8 mouse cellular contexts compared by ENCODE assay signal in the genomic region with DNA sequence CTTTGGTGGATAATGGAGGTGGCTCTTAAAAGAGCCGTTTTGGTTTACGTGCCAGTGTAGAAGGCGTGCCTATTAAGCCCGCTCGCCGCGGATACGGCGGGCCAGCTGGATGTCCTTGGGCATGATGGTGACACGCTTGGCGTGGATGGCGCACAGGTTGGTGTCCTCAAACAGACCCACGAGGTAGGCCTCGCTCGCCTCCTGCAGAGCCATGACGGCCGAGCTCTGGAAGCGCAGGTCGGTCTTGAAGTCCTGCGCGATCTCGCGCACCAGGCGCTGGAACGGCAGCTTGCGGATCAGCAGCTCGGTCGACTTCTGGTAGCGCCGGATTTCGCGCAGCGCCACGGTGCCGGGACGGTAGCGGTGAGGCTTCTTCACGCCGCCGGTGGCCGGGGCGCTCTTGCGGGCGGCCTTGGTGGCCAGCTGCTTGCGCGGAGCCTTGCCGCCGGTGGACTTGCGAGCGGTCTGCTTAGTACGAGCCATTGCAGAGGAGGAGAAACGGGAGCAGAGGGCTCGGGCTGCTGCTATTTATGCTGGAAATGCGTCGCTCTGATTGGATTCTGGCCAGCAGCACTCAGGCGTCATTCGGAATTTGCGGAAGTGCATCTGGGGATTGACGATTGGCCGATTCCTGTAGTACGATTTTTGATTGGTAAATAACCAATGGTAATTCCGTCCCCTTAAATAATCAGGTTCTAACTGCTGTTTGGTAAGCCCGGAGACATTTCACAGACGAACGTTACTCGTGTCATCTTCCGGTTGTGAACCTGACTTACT. TPM values are rescaled to one million over a fixed set of nuclear protein-coding genes. Genes with fewer than 3 reads are reported as not detected.
A peak's percentile ranks its signal among the peaks of the same experiment; 100 is the strongest.
DNase-seq lines count a peak whose midpoint lies in the region; ATAC-seq and TF ChIP-seq lines count a peak whose summit lies in the region.
"Not testable (repeated sequence)": the region's sequence is repeated elsewhere in the genome, so short reads cannot be mapped to it uniquely, and the experiment has no call there.

A gene (minus strand): TSS at position 487 of the 777 bp plus-strand sequence.

- not testable (repeated sequence) for H3K36me3 ChIP-seq in E14TG2a.4 (ENCODE audit: insufficient read depth, low read length); forebrain, embryonic 13.5 days (ENCODE audit: poor library complexity, severe bottlenecking); liver, postnatal 0 days (replicated peaks; ENCODE audit: insufficient read depth, low read length); neural tube, embryonic 14.5 days (ENCODE audit: control insufficient read depth, insufficient read depth, low read length)

- TF ChIP-seq EP300 in liver, postnatal 0 days (IDR thresholded peaks at IDR 0.05; ENCODE audit: low read depth): peak; percentile 80; the same call in 1 of the 2 replicates

- H3K4me2 ChIP-seq in forebrain, embryonic 13.5 days: peak within 1 kb of the TSS; percentile 70
- peak within 1 kb of the TSS; percentile 83 for H3K4me2 ChIP-seq in liver, postnatal 0 days (ENCODE audit: low read depth, low read length)
- H3K4me2 ChIP-seq in neural tube, embryonic 14.5 days (ENCODE audit: low read depth, low read length): peak within 1 kb of the TSS; percentile 84

- not testable (repeated sequence) for H3K27me3 ChIP-seq in E14TG2a.4 (ENCODE audit: insufficient read depth, low read length); forebrain, embryonic 13.5 days; liver, postnatal 0 days (ENCODE audit: insufficient read depth, low read length); neural tube, embryonic 14.5 days (ENCODE audit: control insufficient read depth, insufficient read depth, low read length)

- DNase-seq in heart, postnatal 10 days: peak; percentile 96
- DNase-seq in large intestine, adult 2 months (ENCODE audit: low read depth, low spot score): peak; percentile 91
- DNase-seq in liver, postnatal 0 days: peak; percentile 95
- peak; percentile 92 for DNase-seq in testis, postnatal 10 days (ENCODE audit: low spot score)

- peak within 1 kb of the TSS; percentile 75 for H3K9ac ChIP-seq in forebrain, embryonic 13.5 days
- peak within 1 kb of the TSS; percentile 72 for H3K9ac ChIP-seq in liver, postnatal 0 days (replicated peaks)
- peak within 1 kb of the TSS; percentile 61 for H3K9ac ChIP-seq in neural tube, embryonic 14.5 days (replicated peaks; ENCODE audit: low read depth, low read length)

- peaks cover 21% of the 10 kb centered on the region for H3K4me1 ChIP-seq in E14TG2a.4 (replicated peaks; ENCODE audit: low read depth, low read length)
- not testable (repeated sequence) for H3K4me1 ChIP-seq in forebrain, embryonic 13.5 days; liver, postnatal 0 days (ENCODE audit: insufficient read depth); neural tube, embryonic 14.5 days (ENCODE audit: control insufficient read depth, insufficient read depth, low read length)

- ATAC-seq in cerebellum, adult (ENCODE audit: insufficient number of reproducible peaks, low FRiP score, low TSS enrichment): peak; percentile 93
- ATAC-seq in forebrain, embryonic 13.5 days: peak; percentile 94
- peak; percentile 91 for ATAC-seq in liver, postnatal 0 days
- peak; percentile 96 for ATAC-seq in neural tube, embryonic 14.5 days (ENCODE audit: low read depth)

- intact Hi-C loops in heart, postnatal 10 days (cut with DNase I): not testable (repeated sequence)

- not testable (repeated sequence) for H3K9me3 ChIP-seq in E14TG2a.4 (ENCODE audit: low read length); forebrain, embryonic 13.5 days (replicated peaks); liver, postnatal 0 days (ENCODE audit: low read length); neural tube, embryonic 14.5 days (ENCODE audit: control insufficient read depth, low read length)

- peak within 1 kb of the TSS; percentile 74 for H3K4me3 ChIP-seq in E14TG2a.4 (replicated peaks; ENCODE audit: low read length)
- H3K4me3 ChIP-seq in forebrain, embryonic 13.5 days: peak within 1 kb of the TSS; percentile 46
- H3K4me3 ChIP-seq in liver, postnatal 0 days (ENCODE audit: low read depth, low read length): peak within 1 kb of the TSS; percentile 43
- peak within 1 kb of the TSS; percentile 41 for H3K4me3 ChIP-seq in neural tube, embryonic 14.5 days (ENCODE audit: low read depth, low read length)

- TF ChIP-seq CTCF in E14TG2a.4 (conservative IDR thresholded peaks at IDR 0.05; ENCODE audit: low read length); liver, postnatal 0 days (IDR thresholded peaks at IDR 0.05; ENCODE audit: low read depth): not testable (repeated sequence)

- H3K27ac ChIP-seq in forebrain, embryonic 13.5 days: peak within 1 kb of the TSS; percentile 98
- H3K27ac ChIP-seq in liver, postnatal 0 days (ENCODE audit: low read depth): peak within 1 kb of the TSS; percentile 99
- peak within 1 kb of the TSS; percentile 99 for H3K27ac ChIP-seq in neural tube, embryonic 14.5 days (ENCODE audit: low read depth, low read length)

- under 1% methylated on average over 44 of the region's 67 CpGs for WGBS in forebrain, embryonic 13.5 days
- WGBS in large intestine, adult 2 months: under 1% methylated on average over 65 of the region's 67 CpGs
- under 1% methylated on average over 48 of the region's 67 CpGs for WGBS in liver, postnatal 0 days (ENCODE audit: insufficient replicate concordance)
- under 1% methylated on average over 44 of the region's 67 CpGs for WGBS in neural tube, embryonic 14.5 days

RNA-seq across cellular contexts. Expression of the gene that starts here (rescaled TPM):
- polyA plus RNA-seq in forebrain, embryonic 13.5 days (2015; fragmentation: Nextera tagmentation; extraction: Ambion mirVana): 4.6 and 6.9 TPM in 2 replicates
- total RNA-seq in heart, postnatal 10 days (2021): 100 to 1,000 TPM; 125 to 161 TPM
- polyA plus RNA-seq in large intestine, adult 2 months (2012; rRNA removed): 29.4 and 30.0 TPM in 2 replicates
- 3.6 and 4.6 TPM in 2 replicates for polyA plus RNA-seq in liver, postnatal 0 days (2015; fragmentation: Nextera tagmentation; extraction: Ambion mirVana)
- polyA plus RNA-seq in neural tube, embryonic 14.5 days (2014; fragmentation: Nextera tagmentation; extraction: Ambion mirVana): 1.9 and 2.4 TPM in 2 replicates

Comparison
In these comparisons a context has a peak if more than half of its experiments do, and no peak if none do; other contexts are left out.
1. Peak in every context shown above with its lines: DNase-seq, ATAC-seq, H3K4me3 ChIP-seq and H3K27ac ChIP-seq.